Mouse (Mus musculus) megakaryocyte, adult 5-6 weeks (primary cell): ENCODE data around the gene Vps53. TPM values are rescaled to one million over a fixed set of nuclear protein-coding genes. Genes with fewer than 3 reads are reported as not detected.

Experiments
- ATAC-seq: 2 replicates; pipeline ENCODE4 v1.8.0; 2016; ENCODE audit warnings: mild to moderate bottlenecking, inconsistent platforms; ENCODE audit not compliant: poor library complexity, severe bottlenecking
- total RNA-seq, 2 experiments: library from RNA; stranded (forward) in 1 of 2; stranded (reverse) in 1 of 2; fragments of 153-499, 151-499 nt in 1 of 2; fragments of 221-1000, 200-1000 nt in 1 of 2; gene quantifications; 2 replicates each; pipeline versions ENCODE4 v1.2.3 to v1.2.4; 2015 to 2017

Gene Vps53
- total RNA-seq, 2 experiments from 2014 or later: 22.2 to 31.5 TPM

DNA sequence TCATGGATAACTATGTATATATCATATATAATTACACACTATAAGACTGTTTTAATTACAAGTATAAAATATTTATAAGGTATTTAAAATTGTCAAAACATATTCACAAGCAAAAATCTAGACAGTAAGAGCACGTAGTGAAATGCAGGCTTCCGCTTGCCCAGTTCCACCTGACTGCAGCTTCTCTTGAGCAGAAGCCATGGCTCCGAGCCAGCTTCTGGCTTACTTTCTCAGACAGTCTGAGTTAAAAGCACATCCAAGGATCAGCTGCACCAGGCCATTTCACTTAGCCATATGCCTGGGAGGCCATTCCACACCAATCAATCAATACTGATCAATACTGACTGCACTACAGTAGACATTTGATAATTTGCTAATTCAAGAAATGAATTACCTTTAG is 10.5 kb downstream of the Vps53 start:
- ATAC-seq: no peak

- peak; percentile 82 for ATAC-seq
Measured at GRCm38 (mm10) chr11:76167079-76167765, 12.2 kb downstream of the Vps53 start.

- no peak for ATAC-seq
Measured at GRCm38 (mm10) chr11:76166657-76167056, 12.8 kb downstream of the Vps53 start.

DNA sequence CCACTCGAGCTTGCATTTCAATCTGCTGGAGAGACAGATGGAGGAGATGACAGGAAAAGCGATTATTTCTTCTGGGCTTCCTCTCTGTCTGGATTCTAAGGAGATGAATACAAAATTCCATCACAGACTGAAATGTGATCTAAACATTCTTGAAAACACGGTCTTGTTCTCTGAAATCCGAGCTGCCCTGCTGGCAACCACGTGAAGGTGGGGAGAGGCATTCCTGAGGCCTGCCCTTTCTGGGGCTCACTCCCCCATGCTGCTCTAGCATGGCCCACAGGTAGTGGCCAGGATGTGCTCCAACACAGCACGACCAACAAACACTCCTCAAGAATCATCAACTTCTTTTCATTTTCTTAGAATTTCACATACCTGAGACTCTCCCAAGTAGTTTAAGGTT is 19.2 kb downstream of the Vps53 start:
- no peak for ATAC-seq

DNA sequence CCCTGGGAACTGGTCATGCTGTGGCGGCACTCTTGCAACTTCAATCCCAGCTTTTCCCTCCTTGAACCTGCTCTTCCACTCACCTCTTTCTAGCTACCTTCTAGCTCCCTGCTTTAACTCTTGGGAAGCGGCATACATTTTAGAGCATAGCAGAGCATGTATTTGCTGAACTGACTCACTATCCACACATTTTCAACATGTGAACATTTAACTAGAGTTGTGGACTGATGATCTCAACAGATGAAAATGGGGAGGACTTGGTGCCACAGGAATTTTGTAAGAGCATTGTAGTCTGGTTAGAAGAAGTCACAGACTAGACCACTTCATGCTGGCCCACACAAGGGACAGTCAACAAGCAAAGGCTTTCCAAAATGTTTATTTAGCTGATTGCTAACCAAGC is 21.1 kb downstream of the Vps53 start:
- no peak for ATAC-seq

DNA sequence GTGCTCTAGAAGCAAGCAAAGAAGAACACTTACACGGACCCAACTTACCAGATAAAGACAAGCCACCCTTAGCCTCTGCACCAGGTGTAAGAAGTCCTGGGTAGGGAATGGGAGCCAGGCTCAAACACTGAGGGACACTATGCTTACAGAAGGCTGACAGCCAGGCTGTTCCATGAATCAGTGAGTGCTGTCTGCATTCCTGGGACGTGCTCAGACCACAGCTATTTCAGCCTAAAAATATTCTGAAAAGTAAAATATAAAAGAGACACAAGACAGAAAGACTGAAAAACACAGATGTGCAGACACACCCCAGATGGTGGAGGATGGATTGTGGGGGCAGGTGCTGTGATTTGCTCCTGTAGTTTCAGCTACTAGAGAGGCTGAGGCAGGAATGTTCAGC is 24.6 kb downstream of the Vps53 start:
- no peak for ATAC-seq

DNA sequence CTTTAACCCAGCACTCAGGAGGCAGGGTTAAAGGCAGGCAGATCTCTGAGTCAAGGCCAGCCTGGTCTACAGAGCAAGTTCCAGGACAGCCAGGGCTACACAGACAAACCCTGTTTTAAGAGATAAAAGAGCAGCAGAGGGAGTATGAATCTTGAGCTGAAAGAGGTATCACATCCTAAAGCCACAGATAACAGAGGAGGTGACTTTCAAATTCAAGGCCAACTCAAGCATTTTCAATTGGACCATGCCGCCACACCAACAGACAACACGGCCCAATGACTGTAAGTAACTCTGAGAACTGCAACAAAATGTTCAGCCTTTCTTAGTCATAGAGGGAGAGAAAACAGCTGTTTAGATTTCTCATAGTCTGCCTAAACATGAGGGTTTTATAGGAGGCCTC is 25.2 kb downstream of the Vps53 start:
- ATAC-seq: no peak

GRCm38 (mm10) chr11:76153236-76153951 is 26.1 kb downstream of the Vps53 start:
- no peak for ATAC-seq

GRCm38 (mm10) chr11:76150980-76151379 is 28.5 kb downstream of the Vps53 start:
- ATAC-seq: no peak

DNA sequence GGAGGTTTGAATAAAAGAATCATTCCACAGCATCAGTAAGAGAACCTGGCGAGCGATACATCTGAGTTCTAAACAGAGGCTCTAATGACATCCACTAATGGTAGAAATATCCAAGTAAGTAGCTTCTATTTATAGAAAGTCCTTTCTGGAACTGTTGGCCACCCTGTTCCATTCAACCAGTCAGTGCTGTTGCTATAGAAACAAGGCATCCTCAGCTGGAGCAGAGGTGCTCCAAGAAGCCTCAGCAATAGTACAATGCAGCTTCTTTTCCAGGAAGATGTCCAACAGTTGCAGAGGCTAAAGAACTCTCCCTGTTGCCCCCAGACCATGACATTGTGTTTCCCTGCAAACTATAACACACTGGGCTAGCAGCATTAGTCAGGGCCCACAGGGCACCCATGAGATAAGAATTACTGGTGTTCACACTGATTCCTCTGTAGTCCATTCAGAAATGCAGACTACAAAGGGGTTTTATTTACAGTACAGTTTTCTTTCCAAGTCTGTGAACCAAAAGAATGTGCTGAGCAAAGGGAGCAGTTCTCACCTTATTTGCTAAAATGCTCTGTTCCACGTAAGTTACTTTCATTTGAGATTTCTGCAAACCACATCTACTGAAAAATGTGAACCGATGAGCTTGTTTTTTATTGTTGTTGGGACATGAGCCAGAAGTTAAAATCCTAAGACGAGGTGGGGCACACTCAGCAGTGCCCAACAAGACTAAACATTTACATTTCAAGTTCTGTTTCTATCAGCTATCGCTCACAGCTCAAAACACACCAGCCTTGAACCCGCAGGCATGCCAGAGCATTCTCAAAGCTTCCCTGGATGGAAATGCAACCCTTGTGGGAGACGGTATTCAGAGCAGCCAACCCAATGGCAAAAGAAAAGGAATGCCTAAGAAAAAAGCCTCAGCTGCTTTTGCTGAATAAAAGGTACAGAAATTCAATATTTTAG is 31.1 kb downstream of the Vps53 start:
- ATAC-seq: no peak

GRCm38 (mm10) chr11:76146187-76147010 is 33.0 kb downstream of the Vps53 start:
- ATAC-seq: no peak

DNA sequence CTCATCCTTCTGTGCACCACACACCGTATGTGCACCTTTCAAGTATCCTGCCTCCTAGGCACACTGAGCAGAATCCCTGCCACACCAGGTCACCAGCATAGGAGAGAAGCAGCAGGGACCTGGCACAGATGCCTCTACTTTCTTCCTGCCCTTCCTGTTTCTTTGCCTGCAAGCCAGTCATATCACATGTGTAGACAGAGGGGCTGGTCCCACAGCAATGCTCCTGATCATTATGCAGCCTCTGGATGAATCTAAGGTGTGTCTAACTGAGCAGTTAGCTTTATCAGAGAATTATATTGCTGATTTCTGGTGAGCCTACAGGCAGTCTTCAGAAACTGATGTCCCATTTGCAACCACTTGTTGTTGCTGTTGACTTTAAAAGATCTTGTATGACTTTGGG is 34.3 kb downstream of the Vps53 start:
- no peak for ATAC-seq

DNA sequence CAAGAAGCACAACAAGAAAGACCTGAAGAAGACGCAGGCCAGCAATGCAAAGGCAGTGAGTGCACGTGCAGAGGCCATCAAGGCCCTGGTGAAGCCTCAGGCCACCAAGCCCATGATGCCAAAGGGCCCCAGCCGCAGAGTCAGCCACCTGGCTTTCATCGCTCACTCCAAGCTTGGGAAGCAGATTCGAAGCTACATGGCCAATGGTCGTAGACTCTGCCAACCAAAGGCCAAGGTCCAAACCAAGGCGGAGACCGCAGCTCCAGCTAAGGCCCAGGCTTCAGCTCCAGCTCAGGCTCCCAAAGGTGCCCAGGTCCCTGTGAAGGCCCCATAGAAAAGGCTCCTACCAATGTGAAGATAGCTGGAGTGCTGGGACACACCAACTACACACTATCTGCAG is 35.1 kb downstream of the Vps53 start:
- no peak for ATAC-seq

DNA sequence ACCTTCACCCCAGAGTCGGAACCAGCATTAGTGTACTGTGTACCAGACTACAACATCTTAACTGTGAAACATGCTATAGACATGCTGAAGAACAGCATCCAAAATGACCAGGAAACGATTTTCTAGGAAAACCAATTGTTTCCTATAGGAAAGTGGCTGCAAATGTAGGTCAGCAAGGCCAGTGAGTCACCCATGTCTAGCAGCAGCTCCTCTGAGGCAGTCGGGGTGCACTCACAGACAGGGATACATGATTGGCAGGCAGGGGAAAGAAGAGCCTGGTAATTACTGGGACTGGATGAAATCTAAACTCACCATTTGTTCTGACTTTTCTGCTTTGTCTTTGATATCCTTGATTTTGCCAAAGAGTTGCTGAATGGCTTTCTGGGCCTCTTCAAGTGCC is 41.5 kb downstream of the Vps53 start:
- no peak for ATAC-seq

DNA sequence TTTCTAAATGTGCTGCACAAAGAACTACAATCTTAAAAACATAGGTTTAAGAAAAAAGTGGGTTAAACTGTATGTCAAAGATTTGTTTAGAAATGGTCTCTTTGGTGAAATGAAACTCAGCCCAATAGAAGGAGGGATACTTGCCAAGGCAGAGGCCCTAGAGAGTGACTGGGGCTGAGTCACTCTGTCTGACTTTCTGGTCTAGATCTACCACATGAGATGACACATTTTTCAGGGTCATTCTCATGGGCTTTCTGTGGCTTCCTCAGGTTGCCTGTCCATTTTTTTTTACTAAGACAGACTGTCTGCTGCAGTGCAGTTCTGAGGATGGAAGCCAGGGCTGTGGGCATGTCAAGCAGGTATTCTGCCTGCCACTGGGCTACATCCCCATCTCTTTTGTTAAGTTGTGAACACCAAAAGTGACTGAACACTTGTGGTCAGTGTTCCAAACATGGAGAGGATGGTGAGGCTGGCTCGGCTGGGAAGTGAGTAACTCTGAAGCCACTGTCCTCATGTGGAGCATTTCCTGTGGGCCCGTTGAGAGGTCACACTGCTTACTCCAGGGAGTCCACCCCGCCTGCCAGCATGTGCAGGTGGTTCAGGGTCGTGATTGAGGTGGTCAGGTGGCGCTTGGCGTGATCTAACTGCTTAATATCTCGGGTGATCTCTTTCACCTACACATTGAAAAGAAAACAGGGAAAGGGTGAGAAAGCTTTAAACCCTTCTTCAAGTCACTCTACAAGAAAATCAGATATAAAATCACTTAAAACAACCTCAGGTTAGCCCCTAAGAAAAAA is 43.6 kb downstream of the Vps53 start:
- no peak for ATAC-seq

- no peak for ATAC-seq
Measured at GRCm38 (mm10) chr11:76130859-76131258, 48.6 kb downstream of the Vps53 start.

GRCm38 (mm10) chr11:76125386-76125785 is 54.1 kb downstream of the Vps53 start:
- no peak for ATAC-seq

GRCm38 (mm10) chr11:76123517-76123916 is 55.9 kb downstream of the Vps53 start:
- no peak for ATAC-seq

- ATAC-seq: no peak
Measured at GRCm38 (mm10) chr11:76122571-76122970, 56.9 kb downstream of the Vps53 start.

DNA sequence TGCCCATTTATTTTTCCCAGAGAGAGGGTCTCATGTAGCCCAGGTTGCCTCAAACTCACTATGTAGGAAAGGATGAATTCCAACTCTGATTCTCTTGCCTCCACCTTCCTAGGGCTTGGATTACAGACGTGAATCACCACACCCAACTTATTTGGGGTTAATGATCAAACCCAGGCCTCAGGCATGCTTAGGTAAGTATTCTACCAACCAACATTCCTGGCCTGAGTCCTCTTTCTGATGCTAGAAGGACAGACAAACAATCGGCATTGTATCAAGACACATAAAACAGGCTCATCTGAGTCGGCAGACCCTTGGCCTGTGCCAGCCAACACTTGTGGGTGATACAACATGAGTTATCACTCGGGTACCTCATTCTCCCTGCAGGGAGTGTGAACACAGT is 58.4 kb downstream of the Vps53 start:
- ATAC-seq: no peak
